Mouse (Mus musculus) myocyte (in vitro differentiated cells): ENCODE results near the gene Ybx3. TPM values are rescaled to one million over a fixed set of nuclear protein-coding genes. Genes with fewer than 3 reads are reported as not detected.

ENCODE experiments used
- H3K27me3 ChIP-seq: one replicate; pipeline ENCODE4 v1.6.1; 2011; ENCODE audit not compliant: control insufficient read depth, insufficient read depth, insufficient read length
- H3K36me3 ChIP-seq: one replicate; pipeline ENCODE4 v1.6.1; 2011; ENCODE audit not compliant: control insufficient read depth, insufficient read depth
- H3K4me2 ChIP-seq: one replicate; pipeline ENCODE4 v1.6.1; 2011; ENCODE audit warnings: low read depth, control low read depth
- H3K4me3 ChIP-seq: one replicate; pipeline ENCODE4 v1.5.1; 2011; ENCODE audit warnings: mild to moderate bottlenecking, control low read depth, moderate library complexity
- H3K79me2 ChIP-seq: one replicate; pipeline ENCODE4 v1.6.1; 2011; ENCODE audit not compliant: control insufficient read depth, insufficient read depth
- H3ac ChIP-seq: one replicate; pipeline ENCODE4 v1.6.1; 2011; ENCODE audit not compliant: control insufficient read depth, insufficient read length
- CEBPB ChIP-seq: IDR thresholded peaks from 2 replicates; pipeline ENCODE4 v1.6.1; 2011; ENCODE audit warnings: mild to moderate bottlenecking, moderate library complexity; ENCODE audit not compliant: poor library complexity, insufficient read depth, severe bottlenecking
- E2F4 ChIP-seq: IDR thresholded peaks from one replicate; pipeline ENCODE4 v1.6.1; 2011; ENCODE audit warnings: mild to moderate bottlenecking, control low read depth, moderate library complexity; ENCODE audit not compliant: insufficient read depth
- MAX ChIP-seq: IDR thresholded peaks from one replicate; pipeline ENCODE4 v1.6.1; 2011; ENCODE audit warnings: low read depth, mild to moderate bottlenecking, control low read depth
- MYOD1 ChIP-seq, 3 experiments: IDR thresholded peaks; one replicate each; pipeline ENCODE4 v1.6.1; 2011; ENCODE audit warnings: control low read depth in 2 of 3, low read depth in 2 of 3, mild to moderate bottlenecking in 2 of 3, moderate library complexity in 1 of 3; ENCODE audit not compliant: insufficient read length in 2 of 3, control insufficient read depth in 1 of 3
- MYOG ChIP-seq, 3 experiments: IDR thresholded peaks; one replicate each; pipeline ENCODE4 v1.6.1; 2011; ENCODE audit warnings: control low read depth in 2 of 3, low read depth in 2 of 3, mild to moderate bottlenecking in 2 of 3; ENCODE audit not compliant: insufficient read length in 2 of 3, control insufficient read depth in 1 of 3, insufficient read depth in 1 of 3
- POLR2A ChIP-seq: IDR thresholded peaks from one replicate; pipeline ENCODE4 v1.6.1; 2011; ENCODE audit warnings: low read depth, mild to moderate bottlenecking, control low read depth, moderate library complexity; ENCODE audit not compliant: insufficient read length
- POLR2AphosphoS2 ChIP-seq: IDR thresholded peaks from one replicate; pipeline ENCODE4 v1.6.1; 2011; ENCODE audit warnings: low read depth, control low read depth; ENCODE audit not compliant: insufficient read length
- REST ChIP-seq: IDR thresholded peaks from one replicate; pipeline ENCODE4 v1.6.1; 2011; ENCODE audit warnings: mild to moderate bottlenecking, control low read depth, moderate library complexity; ENCODE audit not compliant: insufficient read depth, insufficient read length
- SRF ChIP-seq: IDR thresholded peaks from one replicate; pipeline ENCODE4 v1.6.1; 2011; ENCODE audit warnings: low read depth; ENCODE audit not compliant: control insufficient read depth, insufficient read length
- TCF12 ChIP-seq: IDR thresholded peaks from one replicate; pipeline ENCODE4 v1.6.1; 2011; ENCODE audit warnings: mild to moderate bottlenecking, control low read depth; ENCODE audit not compliant: poor library complexity, insufficient read depth, severe bottlenecking
- TCF3 ChIP-seq: IDR thresholded peaks from one replicate; pipeline ENCODE4 v1.6.1; 2011; ENCODE audit warnings: low read depth, control low read depth; ENCODE audit not compliant: insufficient read length
- USF1 ChIP-seq: IDR thresholded peaks from one replicate; pipeline ENCODE4 v1.6.1; 2011; ENCODE audit warnings: low read depth, mild to moderate bottlenecking, control low read depth, moderate library complexity
- polyA plus RNA-seq: library from polyadenylated mRNA; unstranded; fragments of >200 nt; fragmentation: generic; extraction: Trizol; gene quantifications from one replicate; pipeline ENCODE4 v1.2.1, GENCODE M21; 2012; ENCODE audit warnings: missing spikeins

Gene Ybx3
- polyA plus RNA-seq, 1 experiment, result 768 TPM

DNA sequence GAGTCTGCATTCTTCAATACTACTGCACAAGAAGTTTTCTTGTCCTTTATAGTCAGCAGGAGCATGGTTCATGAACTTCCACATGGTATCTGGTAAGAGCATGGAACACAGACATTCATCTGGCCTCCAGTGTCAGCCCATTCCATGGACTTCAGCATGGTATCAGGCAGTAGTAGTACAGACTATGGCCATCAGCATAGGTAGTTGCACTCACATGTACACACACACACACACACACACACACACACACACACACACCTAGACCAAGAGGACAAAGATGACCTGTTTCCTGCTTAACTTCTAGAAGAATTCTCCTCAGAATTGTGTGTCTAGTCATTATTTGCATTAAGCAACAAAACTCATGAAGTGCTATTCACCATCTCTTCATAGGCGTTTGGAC lies 49.5 kb downstream of the Ybx3 start:
- no peak overlapping the region for H3K4me2 ChIP-seq
- no peak overlapping the region for H3K4me3 ChIP-seq
- H3K79me2 ChIP-seq, result no peaks in the 10 kb centered on the region
- H3ac ChIP-seq, result no peak overlapping the region
- H3K27me3 ChIP-seq, result no peaks in the 10 kb centered on the region
- TF ChIP-seq REST (no peak), SRF (no peak), MYOG (IDR thresholded peaks at IDR 0.05; ENCODE audit: control insufficient read depth in 1 of 3, insufficient read depth in 1 of 3, insufficient read length in 2 of 3, low read depth in 2 of 3) (no peak), USF1 (no peak), CEBPB (no peak), TCF3 (no peak), POLR2A (no peak), POLR2AphosphoS2 (no peak), MAX (no peak), MYOD1 (IDR thresholded peaks at IDR 0.05; ENCODE audit: control insufficient read depth in 1 of 3, insufficient read length in 2 of 3, low read depth in 2 of 3) (no peak), E2F4 (no peak), TCF12 (no peak)
- H3K36me3 ChIP-seq, result no peaks in the 10 kb centered on the region

DNA sequence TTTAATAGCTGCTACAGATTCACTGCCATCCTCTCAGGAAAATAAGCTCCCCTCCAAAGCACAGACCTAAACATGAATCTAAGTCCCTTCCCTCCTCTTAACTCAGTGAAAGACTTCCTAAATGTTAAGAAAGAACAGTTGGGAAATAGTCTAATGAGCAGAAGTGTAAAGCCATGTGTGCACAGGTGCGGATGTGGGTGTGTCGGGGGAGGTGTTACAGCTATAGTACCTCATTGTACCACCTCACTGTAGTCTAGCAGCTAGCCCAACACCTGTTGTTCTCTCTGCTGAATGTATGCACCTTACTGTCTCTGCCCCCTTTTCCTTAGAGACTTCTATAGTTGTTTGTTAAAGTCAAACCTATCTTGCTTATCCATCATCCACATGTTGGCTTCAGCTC lies 61.2 kb downstream of the Ybx3 start:
- no peaks in the 10 kb centered on the region for H3K79me2 ChIP-seq
- TF ChIP-seq MAX (no peak), TCF12 (no peak), TCF3 (no peak), MYOG (IDR thresholded peaks at IDR 0.05; ENCODE audit: control insufficient read depth in 1 of 3, insufficient read depth in 1 of 3, insufficient read length in 2 of 3, low read depth in 2 of 3) (no peak), E2F4 (no peak)
- H3ac ChIP-seq, result no peak overlapping the region
- H3K27me3 ChIP-seq, result no peaks in the 10 kb centered on the region
- H3K4me3 ChIP-seq, result no peak overlapping the region
- H3K36me3 ChIP-seq, result no peaks in the 10 kb centered on the region
- no peak overlapping the region for H3K4me2 ChIP-seq

- Histone ChIP-seq H3K79me2 (no peaks in the 10 kb centered on the region), H3K27me3 (no peaks in the 10 kb centered on the region), H3K36me3 (no peaks in the 10 kb centered on the region), H3K4me2 (no peak overlapping the region), H3K4me3 (no peak overlapping the region), H3ac (no peak overlapping the region)
- TF ChIP-seq CEBPB (no peak), TCF3 (no peak), USF1 (no peak), TCF12 (no peak), MYOG (IDR thresholded peaks at IDR 0.05; ENCODE audit: control insufficient read depth in 1 of 3, insufficient read depth in 1 of 3, insufficient read length in 2 of 3, low read depth in 2 of 3) (no peak), MYOD1 (IDR thresholded peaks at IDR 0.05; ENCODE audit: control insufficient read depth in 1 of 3, insufficient read length in 2 of 3, low read depth in 2 of 3) (no peak), REST (no peak), SRF (no peak), POLR2AphosphoS2 (no peak), MAX (no peak), POLR2A (no peak), E2F4 (no peak)
These were observed 66.2 kb downstream of the Ybx3 start for GRCm38 (mm10) chr6:131321854-131322639.

DNA sequence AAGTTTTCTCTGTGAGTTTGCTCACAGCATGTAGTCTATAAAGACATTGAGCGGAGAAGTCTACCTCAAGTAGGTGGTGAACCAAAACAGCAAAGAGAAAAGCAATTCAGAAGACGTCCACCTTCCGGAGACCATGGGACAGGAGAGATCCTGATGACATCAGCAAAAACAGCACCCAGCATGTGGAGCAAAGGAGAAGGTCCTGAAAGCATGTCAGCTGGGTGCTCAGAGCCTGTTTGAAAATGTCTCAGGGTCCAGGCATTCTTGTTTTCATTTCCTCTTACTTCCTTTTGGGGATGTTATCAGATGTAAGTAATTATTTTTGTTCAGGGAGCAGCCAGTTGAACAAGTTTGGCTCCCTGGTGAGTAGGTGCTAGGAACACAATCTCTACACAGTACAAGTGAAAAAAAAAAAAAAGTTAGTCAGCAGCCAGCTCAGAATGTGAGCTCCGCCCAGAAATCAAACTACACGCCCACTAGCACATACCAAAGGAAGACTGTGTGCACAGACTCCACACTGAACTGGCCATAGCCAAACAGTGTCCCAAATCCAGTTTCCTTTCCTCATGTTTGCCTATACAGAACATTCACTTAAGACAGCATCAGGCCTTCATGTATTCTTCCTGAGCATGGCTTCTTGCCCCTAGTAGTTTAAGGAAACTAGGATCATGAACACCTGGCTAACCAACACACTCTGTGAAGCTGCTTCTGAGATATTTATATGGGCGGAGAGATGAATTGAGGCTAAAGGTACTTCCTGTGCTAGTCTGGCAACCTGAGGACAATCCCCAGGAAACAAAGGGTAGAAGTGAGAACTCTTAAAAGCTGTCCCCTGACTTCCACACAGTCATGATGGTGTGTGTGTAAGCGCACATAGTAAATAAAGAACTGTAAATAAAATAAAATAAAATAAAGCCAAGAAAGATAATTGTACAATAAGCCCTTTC lies 71.8 kb downstream of the Ybx3 start:
- Histone ChIP-seq H3K79me2 (no peaks in the 10 kb centered on the region), H3ac (no peak overlapping the region), H3K4me3 (no peak overlapping the region), H3K27me3 (no peaks in the 10 kb centered on the region), H3K4me2 (no peak overlapping the region), H3K36me3 (no peaks in the 10 kb centered on the region)
- no peak for TF ChIP-seq SRF
- no peak for TF ChIP-seq POLR2AphosphoS2
- TF ChIP-seq CEBPB, result no peak
- no peak for TF ChIP-seq MYOD1 (IDR thresholded peaks at IDR 0.05; ENCODE audit: control insufficient read depth in 1 of 3, insufficient read length in 2 of 3, low read depth in 2 of 3)
- no peak for TF ChIP-seq MYOG (IDR thresholded peaks at IDR 0.05; ENCODE audit: control insufficient read depth in 1 of 3, insufficient read depth in 1 of 3, insufficient read length in 2 of 3, low read depth in 2 of 3)
- TF ChIP-seq TCF12, result no peak
- TF ChIP-seq TCF3, result no peak
- TF ChIP-seq USF1, result no peak
- no peak for TF ChIP-seq E2F4
- no peak for TF ChIP-seq POLR2A
- TF ChIP-seq MAX, result no peak
- no peak for TF ChIP-seq REST

Other genes starting within 250 kb of the Ybx3 start
- gene Klra2, start 141.1 kb downstream of the Ybx3 start, polyA plus RNA-seq, result 0.11 TPM
- 22.0 TPM for gene Magohb, start 95.2 kb downstream of the Ybx3 start, polyA plus RNA-seq
- gene Styk1, start 34.9 kb downstream of the Ybx3 start, polyA plus RNA-seq, result 0.06 TPM
- gene 5430401F13Rik, start 97.9 kb upstream of the Ybx3 start, polyA plus RNA-seq, result not detected
- gene Gm6619, start 97.9 kb upstream of the Ybx3 start, polyA plus RNA-seq, result not detected
- not detected for gene Tas2r130, start 242.4 kb upstream of the Ybx3 start, polyA plus RNA-seq